Mouse (Mus musculus) thymus, adult 2 months (tissue): ENCODE measurements around the gene Fam192a.

Source experiments
- CTCF ChIP-seq: fragments of 200-500 bp; IDR thresholded peaks from 2 replicates; pipeline ENCODE4 v1.5.1; 2012; ENCODE audit warnings: mild to moderate bottlenecking, control low read depth, low read length, moderate library complexity, borderline replicate concordance; ENCODE audit not compliant: control insufficient read depth, poor library complexity, insufficient read depth; ENCODE audit errors: extremely low read depth
- POLR2A ChIP-seq: fragments of 200-500 bp; IDR thresholded peaks from 2 replicates; pipeline ENCODE4 v1.6.1; 2012; ENCODE audit warnings: mild to moderate bottlenecking, low read length, control low read depth, moderate library complexity; ENCODE audit not compliant: control insufficient read depth, poor library complexity, insufficient read depth; ENCODE audit errors: extremely low read depth

DNA sequence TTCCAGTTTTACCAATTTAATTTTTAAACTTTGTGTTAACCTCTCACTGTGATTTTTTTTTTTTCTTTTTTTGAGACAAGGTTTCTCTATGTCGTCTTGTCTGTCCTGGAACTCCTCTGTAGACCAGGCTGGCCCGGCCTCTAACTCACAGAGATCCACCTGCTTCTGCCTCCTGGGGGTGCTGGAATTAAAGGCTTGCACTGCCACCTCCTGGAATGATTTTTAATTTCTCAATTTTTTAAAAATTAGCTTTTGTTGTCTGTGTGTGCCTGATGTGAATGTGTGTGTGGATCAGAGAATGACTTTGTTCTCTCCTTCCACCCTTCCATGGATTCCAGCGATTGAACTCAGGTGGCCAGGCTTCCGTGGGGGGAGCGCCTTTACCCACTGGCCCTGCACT is 5.3 kb upstream of the Fam192a start:
- TF ChIP-seq CTCF (no peak), POLR2A (no peak)
